Mouse (Mus musculus) erythroblast, embryonic 14.5 days (primary cell): ENCODE measurements around the gene Ech1.

ENCODE experiments used
- GATA1 ChIP-seq: IDR thresholded peaks from 2 replicates; pipeline ENCODE4 v1.6.1; 2012; ENCODE audit warnings: low read length, inconsistent platforms, mixed read lengths
- TAL1 ChIP-seq: IDR thresholded peaks from 3 replicates; pipeline ENCODE4 v1.6.1; 2012; ENCODE audit warnings: low read length, inconsistent platforms, mixed read lengths

DNA sequence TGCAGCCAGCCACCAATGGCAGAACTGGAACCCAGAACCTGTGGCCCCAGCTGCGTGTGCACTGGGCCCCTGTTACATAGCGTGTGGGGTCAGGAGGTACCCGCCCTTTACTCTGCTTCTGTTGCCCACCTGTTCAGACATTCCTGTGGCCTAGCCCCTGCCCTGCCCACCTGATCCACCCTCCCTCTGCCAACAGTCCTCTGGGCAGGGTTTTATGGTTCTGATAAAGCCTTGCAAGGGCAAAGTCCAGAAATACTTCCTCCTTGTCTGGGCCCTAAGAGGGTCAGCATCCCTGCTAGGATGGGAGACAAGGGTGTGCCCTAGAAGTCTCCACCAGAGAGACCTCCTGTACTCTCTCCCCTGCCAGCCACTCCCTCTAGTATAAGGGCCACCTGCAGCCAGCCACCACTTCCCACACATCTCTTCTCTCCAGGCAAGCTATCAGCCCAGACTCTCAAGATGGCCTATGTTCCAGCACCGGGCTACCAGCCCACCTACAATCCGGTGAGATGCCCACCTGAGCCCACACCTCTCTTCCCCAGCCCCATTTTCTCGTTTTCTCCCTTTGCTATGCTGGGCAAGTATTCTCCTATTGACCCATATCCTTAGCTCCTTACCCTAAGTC is 8.8 kb downstream of the Ech1 start, which contains the start of gene Lgals4:
- no peak for TF ChIP-seq TAL1
- no peak for TF ChIP-seq GATA1
